Mouse (Mus musculus) midbrain, postnatal 0 days (tissue): Measurements from ENCODE around the gene Mrpl23. TPM values are rescaled to one million over a fixed set of nuclear protein-coding genes. Genes with fewer than 3 reads are reported as not detected.

Experiments used
- ATAC-seq: fragments of 200-750 bp; cut with Nextera tagmentation; 2 replicates; pipeline ENCODE4 v1.8.0; 2017; ENCODE audit warnings: moderate number of reproducible peaks, mild to moderate bottlenecking, moderate TSS enrichment, moderate library complexity; ENCODE audit not compliant: low FRiP score
- DNase-seq: peaks from one replicate; pipeline ENCODE4 v3.0.0-alpha.2; 2015; ENCODE audit warnings: low spot score
- H3K27ac ChIP-seq: fragments of 300-500 bp; sonication (generic); 2 replicates; pipeline ENCODE4 v1.5.1; 2014; ENCODE audit warnings: low read depth, mild to moderate bottlenecking, low read length, mixed read lengths
- H3K27me3 ChIP-seq: fragments of 300-500 bp; sonication (generic); 2 replicates; pipeline ENCODE4 v1.6.1; 2014; ENCODE audit warnings: low read length, control low read depth, mixed read lengths; ENCODE audit not compliant: insufficient read depth
- H3K36me3 ChIP-seq: fragments of 300-500 bp; sonication (generic); 2 replicates; pipeline ENCODE4 v1.6.1; 2014; ENCODE audit warnings: low read length, control low read depth, mixed read lengths; ENCODE audit not compliant: insufficient read depth
- H3K4me1 ChIP-seq: fragments of 300-500 bp; sonication (generic); 2 replicates; pipeline ENCODE4 v1.6.1; 2014; ENCODE audit warnings: mild to moderate bottlenecking, control low read depth, antibody characterized with exemption, low read length, mixed read lengths; ENCODE audit not compliant: insufficient read depth
- H3K4me2 ChIP-seq: fragments of 300-500 bp; sonication (generic); 2 replicates; pipeline ENCODE4 v1.6.1; 2014; ENCODE audit warnings: low read depth, mild to moderate bottlenecking, low read length, mixed read lengths; ENCODE audit not compliant: poor library complexity, severe bottlenecking
- H3K4me3 ChIP-seq: fragments of 300-500 bp; sonication (generic); 2 replicates; pipeline ENCODE4 v1.5.1; 2014; ENCODE audit warnings: low read depth, mild to moderate bottlenecking, low read length, moderate library complexity
- H3K9ac ChIP-seq: fragments of 300-500 bp; sonication (generic); replicated peaks from 2 replicates; pipeline ENCODE4 v1.6.1; 2014; ENCODE audit warnings: mild to moderate bottlenecking, low read length, moderate library complexity, mixed read lengths; ENCODE audit not compliant: poor library complexity, severe bottlenecking
- H3K9me3 ChIP-seq: fragments of 300-500 bp; sonication (generic); 2 replicates; pipeline ENCODE4 v1.6.1; 2016; ENCODE audit warnings: low read length, control low read depth
- CTCF ChIP-seq: IDR thresholded peaks from 2 replicates; pipeline ENCODE4 v1.5.1; 2016; ENCODE audit warnings: antibody characterized with exemption, mild to moderate bottlenecking
- WGBS: fragments of 180-500 bp; shearing (Covaris S2); extraction: QIAGEN DNeasy Blood & Tissue Kit; methylation state at CpG from one replicate; pipeline ENCODE4 v1.1.7; 2014; 5-methylcytosine and 5-hydroxymethylcytosine counted together
- polyA plus RNA-seq: library from polyadenylated mRNA; unstranded; fragments of >200 nt; fragmentation: Nextera tagmentation; extraction: Ambion mirVana; gene quantifications from 2 replicates; pipeline ENCODE4 v1.2.1, GENCODE M21; 2015
- total RNA-seq: library from RNA; depleted of rRNA; stranded (reverse); fragments of >200 nt; gene quantifications from 2 replicates; pipeline ENCODE4 v1.2.3, GENCODE M21; 2014

Gene Mrpl23
- total and polyA plus RNA-seq, 2 experiments from 2014 or later: 24.6 to 60.8 TPM

DNA sequence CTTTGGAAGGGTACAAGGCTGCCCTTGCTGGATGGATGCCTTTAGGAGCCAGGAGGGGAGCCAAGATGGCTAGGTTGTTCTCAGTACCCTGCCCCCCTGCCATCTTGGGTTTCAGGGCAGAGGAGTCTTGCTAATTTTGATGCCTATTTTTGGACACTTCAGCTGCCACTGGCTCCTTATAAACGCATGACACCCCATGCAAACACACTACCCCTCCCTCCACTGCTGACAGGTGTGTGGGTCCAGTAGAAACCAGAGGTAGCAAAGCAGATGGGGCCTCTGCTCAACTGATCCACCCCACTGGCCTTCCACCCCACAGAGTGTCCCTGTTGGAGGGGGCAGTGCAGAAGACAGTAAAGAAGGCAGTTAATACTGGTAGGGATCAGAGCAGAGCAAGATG, 32.5 kb upstream of the Mrpl23 start:
- Histone ChIP-seq H3K4me1 (no peaks in the 10 kb centered on the region), H3K36me3 (no peaks in the 10 kb centered on the region), H3K9ac (no peak overlapping the region), H3K27me3 (no peaks in the 10 kb centered on the region), H3K4me3 (no peak overlapping the region), H3K9me3 (no peaks in the 10 kb centered on the region), H3K4me2 (no peak overlapping the region), H3K27ac (no peak overlapping the region)
- TF ChIP-seq CTCF: no peak
- DNase-seq (no peak), ATAC-seq (no peak)
- WGBS: 79% methylated on average over 1 of the region's 1 CpGs

DNA sequence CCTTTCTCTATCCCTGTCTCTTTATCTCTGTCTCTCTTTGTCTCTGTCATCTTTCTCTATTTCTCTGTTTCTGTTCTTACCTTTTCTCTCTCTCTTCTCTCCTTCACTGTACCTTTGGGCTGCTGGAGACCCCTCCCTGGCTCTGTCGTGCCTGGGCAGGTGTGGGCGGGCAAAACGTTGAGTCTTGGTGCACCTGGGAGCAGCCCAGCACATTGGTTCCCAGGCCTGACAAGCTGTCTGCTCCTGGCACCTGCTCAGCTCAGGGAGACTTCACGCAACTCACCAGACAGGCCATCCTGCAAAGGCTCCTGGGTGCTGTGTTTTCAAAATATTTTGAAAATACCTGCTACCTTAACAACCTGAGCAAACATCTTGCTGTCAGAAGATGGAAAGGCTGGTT, 29.3 kb upstream of the Mrpl23 start:
- no peak overlapping the region for H3K4me3 ChIP-seq
- no peak overlapping the region for H3K27ac ChIP-seq
- no peak for DNase-seq
- H3K4me2 ChIP-seq: no peak overlapping the region
- no peak for ATAC-seq
- H3K4me1 ChIP-seq: peaks cover 4% of the 10 kb centered on the region; the same call in 1 of the 2 replicates
- no peaks in the 10 kb centered on the region for H3K9me3 ChIP-seq
- H3K36me3 ChIP-seq: no peaks in the 10 kb centered on the region
- TF ChIP-seq CTCF: no peak
- H3K9ac ChIP-seq: no peak overlapping the region
- H3K27me3 ChIP-seq: no peaks in the 10 kb centered on the region
- WGBS: 88% methylated on average over 4 of the region's 4 CpGs

DNA sequence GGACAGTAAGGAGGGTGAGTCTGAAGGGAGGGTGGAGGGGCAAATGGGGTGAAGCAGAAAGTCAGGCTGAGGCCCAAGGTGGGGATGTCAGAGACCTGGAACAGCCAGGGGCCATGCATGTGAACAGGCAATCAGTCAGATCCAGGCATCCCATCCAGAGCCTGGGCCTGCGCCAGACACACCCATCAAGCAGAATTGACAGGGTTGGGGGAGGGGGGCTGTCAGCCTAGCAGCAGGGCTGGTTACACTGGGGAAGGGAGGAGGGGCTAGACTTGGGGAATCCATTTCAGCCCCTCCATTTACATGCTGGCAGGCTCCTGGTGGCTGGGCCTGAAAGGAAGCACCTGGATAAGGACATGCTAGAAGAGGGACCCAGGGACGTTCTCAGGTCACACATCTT, 26.5 kb upstream of the Mrpl23 start:
- Histone ChIP-seq H3K36me3 (no peaks in the 10 kb centered on the region), H3K4me1 (peaks cover 4% of the 10 kb centered on the region; the same call in 1 of the 2 replicates), H3K4me3 (no peak overlapping the region), H3K9me3 (no peaks in the 10 kb centered on the region), H3K4me2 (no peak overlapping the region), H3K9ac (no peak overlapping the region), H3K27me3 (no peaks in the 10 kb centered on the region), H3K27ac (no peak overlapping the region)
- ATAC-seq: no peak
- no peak for DNase-seq
- no peak for TF ChIP-seq CTCF
- WGBS: 25% methylated on average over 2 of the region's 2 CpGs

DNA sequence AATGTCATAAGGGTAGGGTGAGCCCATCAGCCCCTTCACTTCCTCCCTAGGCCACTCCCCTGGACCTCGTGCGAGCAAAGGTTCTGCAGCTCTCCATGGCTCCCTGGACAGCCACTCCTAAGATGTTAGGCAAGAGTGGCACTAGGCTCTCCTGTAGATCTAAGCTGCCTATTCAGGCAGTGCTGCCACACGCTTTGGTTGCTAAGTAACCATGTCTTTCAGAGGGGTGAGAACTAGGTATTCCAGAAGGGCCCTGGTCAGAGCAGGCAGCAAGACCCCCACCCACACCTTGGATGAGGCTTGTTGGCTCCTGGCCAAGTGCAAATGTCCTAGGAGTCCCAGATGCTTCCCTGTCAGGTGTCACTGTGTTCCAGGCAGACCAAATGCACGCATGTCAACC, 26.0 kb upstream of the Mrpl23 start:
- 14% methylated on average over 4 of the region's 4 CpGs for WGBS
- no peak for TF ChIP-seq CTCF
- no peaks in the 10 kb centered on the region for H3K27me3 ChIP-seq
- H3K4me3 ChIP-seq: no peak overlapping the region
- no peak overlapping the region for H3K9ac ChIP-seq
- H3K9me3 ChIP-seq: no peaks in the 10 kb centered on the region
- H3K4me1 ChIP-seq: peaks cover 4% of the 10 kb centered on the region; the same call in 1 of the 2 replicates
- peak; percentile 41 for DNase-seq
- ATAC-seq: peak; percentile 44; the same call in 1 of the 2 replicates
- H3K36me3 ChIP-seq: no peaks in the 10 kb centered on the region
- no peak overlapping the region for H3K27ac ChIP-seq
- H3K4me2 ChIP-seq: no peak overlapping the region

GRCm38 (mm10) chr7:142507453-142507852, 25.0 kb upstream of the Mrpl23 start:
- no peak for ATAC-seq
- Histone ChIP-seq H3K9ac (no peak overlapping the region), H3K9me3 (no peaks in the 10 kb centered on the region), H3K4me1 (peaks cover 4% of the 10 kb centered on the region; the same call in 1 of the 2 replicates), H3K27ac (no peak overlapping the region), H3K4me3 (no peak overlapping the region), H3K27me3 (no peaks in the 10 kb centered on the region), H3K36me3 (no peaks in the 10 kb centered on the region), H3K4me2 (no peak overlapping the region)
- no peak for TF ChIP-seq CTCF
- WGBS: 92% methylated on average over 9 of the region's 9 CpGs
- DNase-seq: no peak

GRCm38 (mm10) chr7:142509518-142509917, 23.0 kb upstream of the Mrpl23 start:
- Histone ChIP-seq H3K27ac (peak overlapping the region; percentile 57; the same call in 1 of the 2 replicates), H3K36me3 (no peaks in the 10 kb centered on the region), H3K4me2 (no peak overlapping the region), H3K4me3 (no peak overlapping the region), H3K27me3 (no peaks in the 10 kb centered on the region), H3K9ac (no peak overlapping the region), H3K9me3 (no peaks in the 10 kb centered on the region), H3K4me1 (peaks cover 4% of the 10 kb centered on the region; the same call in 1 of the 2 replicates)
- ATAC-seq (no peak), DNase-seq (peak; percentile 31)
- TF ChIP-seq CTCF: no peak
- 43% methylated on average over 14 of the region's 14 CpGs for WGBS
